Mouse (Mus musculus) thymus, postnatal 36 days (tissue): ENCODE results near the gene Lrrc20.
"Not testable (repeated sequence)": the region's sequence is repeated elsewhere in the genome, so short reads cannot be mapped to it uniquely, and the experiment has no call there.

Experiments
- DNase-seq, 2 experiments: peaks; one replicate each; pipeline ENCODE4 v3.0.0; 2022; ENCODE audit warnings: mixed read lengths in 2 of 2

Lrrc20 gene

GRCm38 (mm10) chr10:61587241-61587849, 111.7 kb downstream of the Lrrc20 start:
- no peak for DNase-seq

GRCm38 (mm10) chr10:61597991-61598390, 122.4 kb downstream of the Lrrc20 start:
- DNase-seq: no peak

- no peak for DNase-seq
Observed at GRCm38 (mm10) chr10:61599556-61600114, 124.0 kb downstream of the Lrrc20 start.

GRCm38 (mm10) chr10:61602283-61603033, 126.9 kb downstream of the Lrrc20 start:
- DNase-seq: peak; percentile 53 to 56

GRCm38 (mm10) chr10:61604376-61605065, 128.9 kb downstream of the Lrrc20 start:
- no peak for DNase-seq

- not testable (repeated sequence) for DNase-seq
Observed at GRCm38 (mm10) chr10:61605381-61605780, 129.8 kb downstream of the Lrrc20 start.

GRCm38 (mm10) chr10:61605851-61606250, 130.2 kb downstream of the Lrrc20 start:
- DNase-seq: peak; percentile 45 to 58

- DNase-seq: no peak
Observed at GRCm38 (mm10) chr10:61608233-61608632, 132.6 kb downstream of the Lrrc20 start.

GRCm38 (mm10) chr10:61610650-61611235, 135.1 kb downstream of the Lrrc20 start:
- DNase-seq: no peak

GRCm38 (mm10) chr10:61614311-61614710, 138.7 kb downstream of the Lrrc20 start:
- DNase-seq: no peak

GRCm38 (mm10) chr10:61618528-61618927, 142.9 kb downstream of the Lrrc20 start:
- DNase-seq: no peak

GRCm38 (mm10) chr10:61621681-61622080, 146.1 kb downstream of the Lrrc20 start:
- DNase-seq: no peak

- not testable (repeated sequence) for DNase-seq
Observed at GRCm38 (mm10) chr10:61623874-61624273, 148.3 kb downstream of the Lrrc20 start.

GRCm38 (mm10) chr10:61624771-61625170, 149.2 kb downstream of the Lrrc20 start:
- DNase-seq: no peak

- no peak for DNase-seq
Observed at GRCm38 (mm10) chr10:61625381-61626257, 150.0 kb downstream of the Lrrc20 start.

GRCm38 (mm10) chr10:61626551-61626950, 150.9 kb downstream of the Lrrc20 start:
- no peak for DNase-seq

GRCm38 (mm10) chr10:61627195-61627937, 151.8 kb downstream of the Lrrc20 start:
- no peak for DNase-seq

- no peak for DNase-seq
Observed at GRCm38 (mm10) chr10:61627938-61628250, 152.3 kb downstream of the Lrrc20 start.
